Comparison of ENCODE assay signal across 9 mouse cellular contexts in the genomic region with DNA sequence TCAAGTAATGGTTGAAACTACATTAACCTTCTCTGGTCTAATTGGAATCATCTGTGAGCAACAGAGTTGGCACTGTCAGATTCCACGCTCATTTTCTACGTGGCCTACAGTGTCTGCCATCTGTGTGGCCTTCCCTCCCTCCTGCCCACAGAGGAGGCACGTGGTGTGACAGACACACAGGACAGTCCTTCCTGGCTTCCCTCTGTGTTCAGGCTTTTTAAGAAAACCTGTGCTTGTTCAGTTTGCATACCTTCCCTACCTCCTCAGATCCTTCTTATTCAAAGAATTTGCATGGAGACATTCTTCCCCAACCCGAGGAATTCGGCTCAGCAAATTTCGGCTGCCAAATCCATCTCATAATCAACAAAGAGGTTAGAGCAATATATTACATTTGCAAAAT.
A peak's percentile ranks its signal among the peaks of the same experiment; 100 is the strongest.
DNase-seq lines count a peak whose midpoint lies in the region; ATAC-seq lines count a peak whose summit lies in the region.
"Had no signal": no experiment of that assay in that cellular context is flagged by ENCODE, and none has a peak within 500 bp of the region (broad histone marks: within the 10 kb centered on the region; RNA-seq: fewer than 3 reads in every experiment).

No protein-coding gene starts in this region.

- no peaks in the 10 kb centered on the region for H3K9me3 ChIP-seq in kidney, embryonic 16.5 days (ENCODE audit: low read length)
- no peaks in the 10 kb centered on the region for H3K9me3 ChIP-seq in limb, embryonic 13.5 days
- H3K9me3 ChIP-seq: neural tube, embryonic 12.5 days had no signal

- H3K4me1 ChIP-seq in kidney, embryonic 16.5 days (ENCODE audit: insufficient read depth, low read length) = peaks cover 25% of the 10 kb centered on the region
- H3K4me1 ChIP-seq in limb, embryonic 13.5 days = peaks cover 34% of the 10 kb centered on the region

- ATAC-seq in kidney, embryonic 16.5 days (ENCODE audit: low FRiP score, low TSS enrichment) = no peak
- ATAC-seq in limb, embryonic 13.5 days (ENCODE audit: low FRiP score, low read depth) = peak; percentile 45; the same call in 1 of the 2 replicates

- H3K27ac ChIP-seq in kidney, embryonic 16.5 days (ENCODE audit: low read length) = peak overlapping the region; percentile 12; the same call in 1 of the 2 replicates
- H3K27ac ChIP-seq in limb, embryonic 13.5 days = peak overlapping the region; percentile 77; the same call in 1 of the 2 replicates
- H3K27ac ChIP-seq: neural tube, embryonic 12.5 days had no signal

- no peak for DNase-seq in kidney, postnatal 4 days
- peak; percentile 87 for DNase-seq in brain, adult 2 months (ENCODE audit: low read depth, low spot score)
- peak; percentile 65 for DNase-seq in cerebellum, adult 9-10 months
- DNase-seq in urinary bladder, postnatal 36 days (ENCODE audit: low spot score in 2 of 2) = no peak
- no peak for DNase-seq in gastrocnemius, adult 18-20 months (ENCODE audit: low spot score)
- DNase-seq: layer of hippocampus, postnatal 36 days had no signal

- H3K4me3 ChIP-seq in kidney, embryonic 16.5 days (ENCODE audit: low read length) = no peak overlapping the region
- H3K4me3 ChIP-seq in limb, embryonic 13.5 days = no peak overlapping the region
- H3K4me3 ChIP-seq: neural tube, embryonic 12.5 days had no signal

- no peak overlapping the region for H3K4me2 ChIP-seq in kidney, embryonic 16.5 days (replicated peaks; ENCODE audit: low read depth, low read length)
- no peak overlapping the region; the same call in 1 of the 2 replicates for H3K4me2 ChIP-seq in limb, embryonic 13.5 days (replicated peaks)
- H3K4me2 ChIP-seq: neural tube, embryonic 12.5 days had no signal

- WGBS in kidney, embryonic 16.5 days = 57% methylated on average over 6 of the region's 6 CpGs
- WGBS in limb, embryonic 13.5 days = 24% methylated on average over 6 of the region's 6 CpGs

- no peaks in the 10 kb centered on the region for H3K36me3 ChIP-seq in kidney, embryonic 16.5 days (ENCODE audit: insufficient read depth, low read length)
- H3K36me3 ChIP-seq in limb, embryonic 13.5 days = no peaks in the 10 kb centered on the region
- H3K36me3 ChIP-seq: neural tube, embryonic 12.5 days had no signal

- H3K27me3 ChIP-seq in kidney, embryonic 16.5 days (ENCODE audit: insufficient read depth, low read length) = no peaks in the 10 kb centered on the region
- no peaks in the 10 kb centered on the region for H3K27me3 ChIP-seq in limb, embryonic 13.5 days
- H3K27me3 ChIP-seq: neural tube, embryonic 12.5 days had no signal

- no peak overlapping the region for H3K9ac ChIP-seq in kidney, embryonic 16.5 days (replicated peaks; ENCODE audit: low read length)
- no peak overlapping the region for H3K9ac ChIP-seq in limb, embryonic 13.5 days
- H3K9ac ChIP-seq: neural tube, embryonic 12.5 days had no signal

Comparison
In these comparisons a context has a peak if more than half of its experiments do, and no peak if none do; other contexts are left out.
1. DNase-seq: peak in brain, adult 2 months (single experiment) and cerebellum, adult 9-10 months (single experiment); none in kidney, postnatal 4 days (0 of 2), urinary bladder, postnatal 36 days (0 of 2) and gastrocnemius, adult 18-20 months (single experiment).